Mouse (Mus musculus) cerebellum, adult 11-12 months (tissue): Measurements from ENCODE around the gene Gstt4.
"Not testable (repeated sequence)": the region's sequence is repeated elsewhere in the genome, so short reads cannot be mapped to it uniquely, and the experiment has no call there.

Source experiments
- DNase-seq: peaks from one replicate; pipeline ENCODE4 v3.0.0; 2022

Gene Gstt4

DNA sequence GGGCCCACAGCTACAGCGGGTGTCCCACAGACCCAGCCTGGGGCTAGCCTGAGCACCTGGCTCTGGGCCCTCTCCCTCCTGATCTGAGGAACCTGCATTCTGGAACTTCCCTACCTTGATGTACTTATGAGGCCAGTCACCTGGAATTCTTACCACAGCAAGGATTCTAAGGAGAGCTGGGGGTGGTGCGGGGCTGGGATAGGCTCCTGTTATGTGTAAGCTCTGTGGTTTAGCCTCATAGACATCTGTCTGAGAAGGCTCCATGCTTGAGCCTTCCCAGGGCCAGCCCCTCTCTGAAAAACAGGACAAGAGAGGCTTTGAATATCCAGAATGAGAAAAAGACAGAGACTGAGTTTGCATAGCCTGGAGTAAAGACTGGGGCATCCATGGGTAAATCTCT, at the start of gene Gstt4:
Gene Gstt4, minus strand, starts transcription at position 101 of the 400 bp plus-strand sequence.
- DNase-seq, result no peak

DNA sequence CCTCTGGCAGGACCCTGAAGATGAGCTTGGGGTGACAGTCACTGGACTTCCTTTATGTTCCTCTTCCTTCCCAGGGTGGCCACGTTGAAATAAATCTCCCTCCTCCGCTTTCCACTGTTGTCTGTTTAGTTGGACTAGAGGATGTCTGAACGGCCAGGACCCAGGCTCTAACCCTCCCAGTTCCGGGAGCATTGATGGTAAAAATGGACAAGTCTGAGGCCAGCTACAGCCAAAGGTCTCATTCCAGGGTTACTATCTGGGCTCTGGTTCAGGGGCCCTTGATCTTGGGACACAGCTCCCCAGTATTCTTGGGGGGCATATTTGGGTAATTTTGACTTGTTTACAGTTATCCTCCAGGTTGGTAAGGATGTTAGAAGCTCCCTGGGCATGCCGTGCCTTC, 39.2 kb upstream of the Gstt4 start:
- no peak for DNase-seq

DNA sequence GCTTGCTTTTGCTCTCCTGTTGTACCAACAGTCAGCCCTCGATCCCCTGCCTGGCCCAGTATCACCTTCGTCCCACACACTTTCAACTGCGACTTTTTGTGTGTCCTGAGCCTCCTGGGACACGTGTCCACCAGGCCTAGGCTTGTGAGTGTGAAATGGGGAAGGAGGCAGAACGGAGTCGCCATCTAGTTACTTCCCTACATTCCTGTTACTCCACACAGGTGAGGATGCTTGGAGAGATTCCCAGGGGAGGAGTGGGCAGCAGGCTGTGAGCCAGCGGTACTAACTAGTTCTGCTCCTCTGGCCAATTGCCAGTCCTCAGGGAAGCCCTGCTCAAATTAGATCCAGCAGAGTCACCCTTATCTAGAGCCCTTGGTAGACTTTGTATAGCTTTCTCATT, 38.4 kb upstream of the Gstt4 start:
- DNase-seq, result peak; percentile 69

DNA sequence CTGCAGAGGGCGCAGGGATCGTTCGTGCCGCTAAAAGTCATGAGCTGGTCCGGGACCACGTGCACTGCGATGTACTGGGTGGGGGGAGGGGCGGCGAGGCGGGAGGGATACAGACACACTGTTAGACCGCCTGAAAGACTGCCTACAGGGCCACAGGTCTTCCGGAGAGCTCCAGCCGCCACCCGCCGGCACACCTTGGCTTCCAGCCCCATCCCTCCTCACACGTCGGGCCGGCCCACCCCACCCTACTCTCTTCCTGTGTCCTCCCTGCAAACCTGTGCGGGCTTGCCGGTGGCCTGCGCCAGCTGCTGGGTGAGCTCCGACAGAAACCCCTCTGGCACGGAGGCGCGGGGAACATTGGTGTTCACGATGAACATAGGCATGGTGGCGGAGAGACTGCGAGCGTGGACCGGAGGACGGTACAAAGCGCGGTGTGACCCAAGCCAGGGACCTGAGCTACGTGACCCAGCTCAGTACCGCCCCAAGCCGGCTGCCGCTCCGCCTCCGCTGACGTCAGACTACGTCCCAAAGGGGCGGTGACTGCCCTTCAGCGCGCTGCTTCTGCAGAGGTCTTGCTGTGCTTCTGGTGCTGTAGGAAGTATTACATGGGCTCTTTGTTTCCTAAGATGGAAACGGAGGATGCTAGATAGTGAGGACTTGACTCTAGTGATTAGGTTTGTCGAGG, 37.6 kb upstream of the Gstt4 start, which contains the start of gene Mif:
Gene Mif, minus strand, starts transcription at position 455 of the 685 bp plus-strand sequence.
- peak; percentile 88 for DNase-seq

DNA sequence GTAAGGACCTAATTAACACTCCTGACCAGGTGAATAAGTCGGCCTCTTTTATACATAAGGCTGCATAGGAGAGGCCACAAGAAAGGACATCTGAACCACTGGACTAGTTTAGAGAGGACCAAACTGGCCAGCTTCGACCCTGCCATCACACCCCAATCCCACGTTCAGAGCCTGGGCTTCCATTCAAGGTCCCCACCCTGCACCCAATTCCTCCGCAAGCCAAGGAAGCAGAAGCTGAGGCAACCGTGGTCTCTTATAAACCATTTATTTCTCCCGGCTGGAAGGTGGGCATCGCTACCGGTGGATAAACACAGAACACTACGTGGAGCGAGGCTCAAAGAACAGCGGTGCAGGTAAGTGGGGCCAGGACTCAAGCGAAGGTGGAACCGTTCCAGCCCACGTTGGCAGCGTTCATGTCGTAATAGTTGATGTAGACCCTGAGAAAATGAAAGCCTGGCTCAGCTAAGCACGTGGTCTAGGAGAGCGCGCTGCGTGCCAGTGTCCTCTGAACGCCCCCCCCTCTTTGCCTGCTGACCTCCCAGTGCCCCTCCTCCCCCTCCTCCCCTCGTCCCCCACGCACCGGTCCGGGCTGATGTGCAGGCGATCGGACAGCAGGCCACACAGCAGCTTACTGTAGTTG, 36.9 kb upstream of the Gstt4 start:
- DNase-seq, result peak; percentile 63

DNA sequence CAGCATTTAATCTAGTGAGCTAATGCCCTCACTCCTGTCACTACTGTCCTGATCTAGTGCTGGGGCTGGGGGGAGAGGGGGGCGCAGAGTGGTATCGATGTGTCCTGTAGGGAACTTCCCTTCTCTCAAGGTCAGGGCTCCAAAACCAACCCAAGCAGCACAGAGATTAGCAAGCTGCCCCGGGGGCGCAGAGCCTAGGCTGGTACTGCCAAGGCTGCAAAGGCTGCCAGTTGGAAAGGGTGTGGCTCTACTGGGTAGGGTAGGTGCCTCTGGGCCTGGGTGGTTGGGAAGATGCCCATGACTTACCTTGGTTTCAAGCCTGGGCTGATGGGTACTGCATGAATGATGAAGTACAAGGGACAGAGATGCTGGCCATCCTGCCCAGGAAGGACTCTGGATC, 35.3 kb upstream of the Gstt4 start:
- peak; percentile 31 for DNase-seq

DNA sequence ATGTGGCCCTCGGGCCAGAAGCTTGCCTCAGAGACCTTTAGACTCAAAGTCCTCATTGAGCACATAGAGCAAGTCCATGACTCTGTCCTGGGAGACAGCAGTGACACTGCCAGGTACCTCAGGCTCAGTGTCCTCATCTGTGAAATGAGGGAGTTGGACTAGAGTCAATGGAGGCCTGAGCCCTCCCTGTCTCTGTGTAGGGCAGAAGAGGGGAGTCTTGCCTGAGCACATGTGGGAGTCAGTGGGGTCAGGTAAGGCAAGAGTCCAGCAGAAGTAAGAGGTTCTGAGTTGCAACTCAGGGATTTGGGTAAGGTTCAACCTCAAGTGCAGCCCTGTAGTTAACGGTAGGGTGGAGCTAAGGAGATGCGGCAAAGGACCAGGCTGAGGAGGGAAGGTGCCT, 34.6 kb upstream of the Gstt4 start:
- no peak for DNase-seq

DNA sequence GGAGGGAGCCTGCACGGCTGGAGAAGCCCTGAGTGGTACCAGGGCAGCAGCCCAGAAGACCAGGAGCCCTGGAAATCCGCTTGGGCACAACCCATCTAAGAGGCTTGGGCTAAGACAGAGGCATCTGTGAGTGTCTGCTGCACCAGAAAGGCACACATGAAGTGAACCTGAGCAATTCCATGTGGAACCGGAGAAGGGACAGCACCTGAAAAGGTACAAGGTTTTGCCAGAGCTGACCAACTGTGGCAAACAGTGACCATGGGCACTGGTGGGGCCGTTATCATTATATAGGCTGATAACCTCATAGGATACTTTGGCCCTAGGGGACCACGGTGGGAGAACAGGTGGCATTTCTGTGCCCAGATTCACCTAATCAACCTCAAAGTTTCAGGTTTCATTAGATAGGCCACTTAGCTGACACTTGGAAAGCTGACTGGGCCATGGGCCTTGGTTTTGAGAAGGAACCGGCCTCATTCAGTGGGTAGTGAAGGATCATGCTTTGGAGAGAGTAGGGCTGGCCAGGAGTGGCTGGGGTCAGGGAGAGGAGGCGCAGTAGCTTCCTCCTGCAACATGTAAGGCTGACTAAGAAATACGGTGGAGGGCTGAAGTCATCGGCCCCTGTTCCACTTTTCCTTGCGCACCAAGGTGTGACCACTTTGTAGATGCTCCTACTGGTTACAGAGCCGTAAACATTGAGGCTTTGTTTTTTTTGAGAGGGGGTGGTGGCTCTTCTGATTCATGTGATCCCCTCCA, 34.0 kb upstream of the Gstt4 start:
- no peak for DNase-seq

DNA sequence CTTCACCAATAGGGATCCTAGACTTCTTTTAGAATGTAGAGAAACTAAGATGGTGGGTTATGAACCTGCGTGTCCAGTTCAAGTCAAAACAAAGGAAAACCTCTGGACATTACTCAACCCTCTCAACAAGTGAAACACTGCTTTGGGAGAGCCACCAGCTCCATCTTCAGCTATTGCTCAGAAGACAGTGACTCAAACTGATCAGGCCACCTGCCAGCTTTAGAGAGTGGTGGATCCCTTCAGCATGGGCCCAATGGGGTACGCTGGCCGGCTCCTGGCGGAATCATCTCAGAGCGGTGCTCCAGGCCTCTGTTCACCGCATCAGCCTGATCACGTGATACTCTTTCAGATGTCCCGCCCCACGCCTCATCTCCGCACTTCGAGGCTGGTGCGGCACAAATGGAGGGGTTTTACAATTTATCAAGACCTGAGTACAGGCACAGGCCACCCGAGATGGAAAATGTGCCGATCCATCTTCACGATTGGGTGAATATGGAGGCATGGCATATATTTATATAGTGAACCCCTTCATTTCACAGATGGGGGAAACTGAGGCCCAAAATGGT, 33.2 kb upstream of the Gstt4 start:
- DNase-seq, result no peak

DNA sequence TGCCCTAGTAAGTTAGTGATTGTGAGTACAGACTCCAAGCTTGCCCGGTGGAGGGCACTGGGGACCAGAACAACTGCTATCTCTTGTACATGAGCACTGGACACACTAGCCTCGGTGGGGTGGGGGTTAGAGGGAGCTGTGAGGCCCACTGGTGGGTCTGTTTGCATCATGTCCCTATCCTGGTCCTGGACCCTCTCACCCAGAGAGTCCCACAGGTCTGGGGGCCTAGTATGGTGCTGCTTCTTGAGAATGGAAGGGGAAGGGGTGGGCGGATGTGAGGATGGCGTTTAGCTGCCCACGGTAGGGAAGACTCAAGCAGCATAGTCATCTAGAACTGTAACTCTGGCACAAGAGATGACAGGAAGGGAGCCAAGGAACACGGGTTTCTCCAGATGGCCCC, 32.4 kb upstream of the Gstt4 start:
- DNase-seq, result no peak

DNA sequence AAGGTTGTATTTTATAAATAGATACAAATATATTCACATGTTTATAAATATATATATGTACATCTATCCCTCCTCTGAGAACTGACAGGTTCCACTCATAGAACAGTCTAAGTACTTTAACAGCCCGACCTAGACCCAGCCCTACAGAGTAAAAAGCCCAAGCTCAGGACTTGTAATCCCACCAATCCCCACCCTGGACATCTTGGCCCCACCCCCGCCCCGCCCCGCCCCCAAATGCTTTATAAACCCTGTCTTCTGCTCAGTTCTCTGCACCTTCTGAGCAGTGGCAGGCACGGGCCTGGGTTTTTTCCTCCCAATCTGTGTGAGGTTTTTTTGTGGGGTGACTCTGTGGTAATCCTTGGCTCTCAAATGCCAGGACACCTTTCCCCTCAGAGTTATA, 31.8 kb upstream of the Gstt4 start:
- no peak for DNase-seq

DNA sequence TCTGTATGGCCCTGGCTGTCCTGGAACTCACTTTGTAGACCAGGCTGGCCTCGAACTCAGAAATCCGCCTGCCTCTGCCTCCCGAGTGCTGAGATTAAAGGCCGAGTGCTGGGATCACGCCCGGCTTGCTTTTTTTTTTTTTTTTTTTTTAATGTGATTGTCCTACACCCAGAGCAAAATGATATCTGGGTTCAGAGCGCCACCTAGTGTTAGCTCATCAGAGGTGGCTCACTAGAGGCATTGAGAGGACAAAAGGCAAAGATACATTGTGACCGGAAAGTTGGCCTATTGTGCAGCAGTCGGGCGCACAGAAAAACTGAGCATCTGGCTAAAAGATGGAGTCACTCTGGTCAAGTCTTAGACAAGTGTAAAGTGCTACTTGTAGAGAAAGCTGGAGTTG, 31.1 kb upstream of the Gstt4 start:
- peak; percentile 82 for DNase-seq

DNA sequence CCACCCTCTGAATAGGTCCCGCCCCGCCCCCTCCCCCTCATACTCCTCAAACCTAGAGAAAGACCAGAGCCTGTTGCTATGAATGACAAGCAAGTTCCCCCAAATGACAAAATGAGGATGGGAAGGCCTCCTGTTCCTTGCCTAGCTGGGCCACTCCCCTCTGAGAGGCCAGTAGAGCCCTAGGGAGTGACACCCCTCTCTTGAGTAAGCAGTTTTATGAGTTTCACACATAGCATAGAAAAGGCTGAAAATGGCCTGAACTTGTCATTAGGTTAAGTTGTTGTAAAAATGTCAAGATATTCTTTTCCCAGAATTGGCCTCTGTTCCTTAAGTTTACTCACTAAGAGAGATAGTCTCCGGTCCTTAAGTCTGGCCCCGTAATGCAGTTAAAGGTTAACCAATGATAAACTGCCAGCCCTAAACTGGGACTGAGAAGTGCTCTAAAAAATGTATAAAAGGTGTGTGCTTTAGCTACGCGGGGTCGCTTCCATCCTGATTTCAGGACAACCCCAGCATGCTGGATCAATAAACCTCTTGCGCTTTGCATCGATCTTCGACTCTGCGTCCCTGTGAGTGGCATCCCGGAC, 30.3 kb upstream of the Gstt4 start:
- no peak for DNase-seq

DNA sequence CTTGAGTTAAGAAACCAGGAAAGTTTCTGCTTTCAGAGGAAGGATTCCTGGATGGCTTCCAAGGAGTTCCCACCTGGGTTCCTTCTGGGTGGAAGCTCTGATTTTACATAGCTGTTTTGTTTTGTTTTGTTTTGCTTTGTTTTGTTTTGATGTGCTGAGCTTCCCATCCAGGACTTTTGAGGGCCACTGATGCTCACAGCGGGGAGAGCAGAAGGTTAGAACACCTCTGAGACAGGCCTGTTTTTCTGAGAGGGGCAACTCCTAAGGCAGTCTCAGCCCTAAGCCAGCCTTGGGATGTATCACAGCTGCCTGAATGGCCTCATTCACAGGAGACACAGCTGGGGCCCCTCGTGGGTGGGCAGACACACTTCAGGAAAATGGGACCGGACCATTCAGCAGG, 29.3 kb upstream of the Gstt4 start:
- DNase-seq, result no peak

DNA sequence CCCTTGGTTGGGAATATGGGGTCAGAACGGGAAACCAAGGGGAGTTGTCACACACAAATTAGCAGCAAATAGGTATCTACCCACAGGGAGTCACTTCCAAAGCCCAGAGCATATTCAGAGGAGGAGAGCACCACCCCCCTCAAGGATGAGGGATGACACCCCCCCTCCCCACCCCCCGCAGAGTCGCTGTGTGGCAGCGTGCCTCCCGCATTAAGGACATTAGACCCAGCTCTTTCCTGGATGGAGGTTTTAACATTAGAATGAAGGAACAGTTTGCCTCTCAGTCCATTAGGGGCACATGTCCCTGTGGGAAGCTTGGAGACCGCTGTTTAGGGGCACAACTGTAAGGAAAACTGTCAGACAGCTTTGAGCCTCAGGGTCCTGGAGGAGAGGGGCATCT, 28.7 kb upstream of the Gstt4 start:
- no peak for DNase-seq

DNA sequence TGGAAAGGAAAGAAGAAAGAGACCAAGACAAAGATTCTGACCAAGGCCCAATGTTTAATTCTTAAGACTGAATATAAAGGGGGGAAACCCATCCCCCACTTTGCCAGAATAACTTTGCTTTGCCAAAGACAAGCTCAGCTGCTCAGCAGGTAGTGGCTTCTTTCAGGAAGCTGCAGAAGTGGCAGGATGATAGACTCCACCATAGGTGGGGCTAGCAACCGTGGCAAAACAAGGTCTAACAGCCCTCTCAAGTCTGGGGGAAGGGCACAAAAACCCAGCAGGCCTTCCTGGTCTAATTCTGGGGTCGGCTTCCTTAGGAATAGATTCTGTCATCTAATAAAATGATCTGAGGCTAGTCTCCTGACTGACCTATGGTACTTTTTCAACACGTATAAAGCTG, 26.0 kb upstream of the Gstt4 start:
- DNase-seq, result no peak

DNA sequence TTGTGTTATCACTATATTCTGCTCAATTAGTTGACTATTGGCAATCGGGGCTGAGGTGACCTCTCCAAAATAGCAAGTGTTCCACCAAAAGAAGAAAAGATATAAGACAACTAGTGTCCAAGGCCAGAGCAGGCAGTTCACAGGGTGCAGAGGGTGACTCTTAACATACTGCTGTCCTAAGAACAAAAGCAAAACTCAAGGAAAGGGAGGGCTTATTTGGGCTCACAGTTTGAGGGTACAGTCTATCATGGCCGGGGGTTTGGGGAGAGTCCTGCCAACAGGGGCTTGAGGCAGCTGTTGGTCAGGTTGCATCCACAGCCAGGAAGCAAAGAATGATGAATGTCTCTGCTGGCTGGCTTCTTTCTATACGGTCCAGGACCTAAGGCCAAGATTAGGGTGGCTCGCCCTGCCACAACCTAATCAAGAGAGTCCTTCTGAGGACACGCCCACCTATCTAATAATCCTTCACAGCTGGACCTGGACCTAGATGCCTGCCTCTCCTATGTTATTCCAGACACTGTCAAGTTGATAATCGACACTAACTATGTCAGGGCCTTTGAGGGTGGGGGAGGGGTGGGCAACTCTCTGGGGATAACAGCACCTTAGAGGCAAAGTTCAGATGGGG, 23.1 kb upstream of the Gstt4 start:
- DNase-seq, result no peak

DNA sequence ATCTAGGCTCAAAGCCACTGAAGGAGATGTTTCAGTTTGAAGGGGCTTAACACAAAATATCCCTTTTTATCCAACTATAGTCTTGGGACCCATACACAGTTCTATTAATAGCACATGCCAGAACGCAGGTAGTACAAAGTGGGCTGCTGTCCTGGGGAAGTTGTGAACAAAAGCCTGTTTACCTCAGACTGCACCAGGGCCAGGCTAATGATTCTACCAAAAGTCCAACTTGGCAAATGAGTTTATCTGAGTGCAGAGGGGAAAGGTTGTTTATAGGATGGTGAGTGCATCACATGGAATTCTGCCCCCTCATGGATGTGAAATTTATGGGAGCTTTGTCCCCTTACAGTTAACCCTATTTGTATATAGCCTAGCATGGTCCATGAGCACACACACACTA, 22.5 kb upstream of the Gstt4 start:
- no peak for DNase-seq

DNA sequence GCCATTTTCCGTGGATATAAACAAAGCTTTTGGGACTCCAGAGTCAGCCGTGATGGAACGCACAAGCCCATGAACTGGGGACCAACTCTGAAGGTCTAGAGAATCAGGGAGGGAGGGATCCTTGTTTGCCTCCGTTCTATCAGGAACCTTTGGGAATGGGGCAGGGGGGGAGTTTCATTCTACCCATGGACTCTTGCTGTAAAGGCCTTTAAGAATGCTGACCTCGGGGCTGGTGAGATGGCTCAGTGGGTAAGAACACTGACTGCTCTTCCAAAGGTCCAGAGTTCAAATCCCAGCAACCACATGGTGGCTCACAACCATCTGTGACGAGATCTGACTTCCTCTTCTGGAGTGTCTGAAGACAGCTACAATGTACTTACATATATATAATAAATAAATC, 21.6 kb upstream of the Gstt4 start:
- not testable (repeated sequence) for DNase-seq

DNA sequence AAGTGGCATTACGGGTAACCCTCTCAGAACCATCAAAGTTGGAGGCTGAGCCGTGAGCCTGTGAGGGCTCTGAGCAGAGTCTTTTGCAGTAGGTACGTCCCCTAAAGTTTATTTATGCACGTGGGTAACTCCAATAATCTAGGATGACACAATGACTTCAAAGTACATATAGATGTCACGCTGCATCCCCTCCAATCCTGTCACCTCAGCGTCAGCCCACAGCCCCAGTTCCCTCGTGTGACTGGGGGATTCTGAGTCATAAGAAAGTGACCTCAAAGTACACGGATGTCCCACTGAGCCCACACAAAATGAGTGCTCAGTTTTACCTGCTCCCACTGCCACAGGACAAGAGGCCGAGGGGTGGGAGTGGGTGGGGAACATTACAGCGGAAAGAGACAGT, 16.7 kb upstream of the Gstt4 start:
- no peak for DNase-seq

DNA sequence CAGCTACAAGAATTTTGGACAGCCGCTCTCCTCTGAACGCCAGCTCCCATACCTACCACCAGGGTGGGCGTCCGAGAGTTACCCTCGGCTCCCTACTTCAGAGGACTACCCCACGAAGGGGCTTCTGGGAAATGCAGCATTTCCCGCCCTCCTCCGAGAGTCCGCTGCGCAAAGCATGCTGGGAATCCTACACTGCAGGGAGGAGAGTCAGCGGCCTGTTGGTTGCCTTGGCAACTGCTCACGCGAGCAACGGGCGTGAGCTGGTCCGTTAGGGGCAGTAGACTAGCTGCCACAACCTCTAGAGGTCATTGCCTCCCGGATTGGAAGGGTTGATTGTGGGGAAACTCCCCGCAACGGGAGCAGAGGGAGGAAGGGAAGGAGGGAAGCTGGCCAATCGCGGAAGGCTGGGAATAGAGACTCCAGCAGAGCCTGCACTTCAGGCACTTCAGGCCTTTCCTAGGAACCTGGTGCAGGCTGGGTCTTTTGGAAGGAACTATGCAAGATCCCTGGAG, 15.0 kb upstream of the Gstt4 start, which contains the start of gene Gstt2:
Gene Gstt2, minus strand, starts transcription at position 177 of the 512 bp plus-strand sequence.
- peak; percentile 93 for DNase-seq

DNA sequence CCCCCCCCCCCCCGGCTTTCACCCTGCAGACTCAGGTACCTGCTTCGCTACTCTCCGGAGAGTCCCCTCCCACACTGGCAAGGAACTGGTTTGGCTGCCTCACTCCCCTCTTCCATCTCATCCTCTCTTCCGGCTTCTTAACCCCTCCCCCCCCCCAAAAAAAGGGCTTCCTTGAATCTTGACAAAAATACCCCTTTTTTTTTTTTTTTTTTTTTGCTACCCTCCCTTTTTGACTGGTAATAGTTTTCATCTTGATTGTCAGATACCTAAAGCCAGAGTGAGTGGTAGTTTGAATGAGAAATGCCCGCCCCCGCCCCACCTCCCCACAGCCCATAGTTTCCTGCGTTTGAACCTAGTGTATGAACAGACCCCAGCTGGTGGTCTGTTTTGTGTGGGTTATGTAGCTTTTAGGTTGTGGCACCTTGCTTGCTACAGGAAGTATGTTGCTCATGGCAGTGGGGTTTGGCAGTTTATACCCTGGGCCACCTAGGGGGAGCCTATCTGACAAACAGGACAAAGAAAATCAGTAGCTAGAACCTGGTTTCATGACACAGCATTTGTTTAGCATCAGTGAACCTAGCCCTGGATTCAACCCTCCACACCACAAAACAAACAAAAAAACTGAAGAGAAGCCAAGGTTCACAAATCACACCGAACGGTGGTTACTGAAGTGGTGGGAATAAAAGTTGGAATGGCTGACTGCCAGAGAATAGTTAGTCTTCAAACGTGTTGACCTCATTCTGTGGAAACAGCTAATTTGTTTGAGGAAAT, 13.6 kb upstream of the Gstt4 start:
- peak; percentile 40 for DNase-seq
